ENCODE assay signal across 15 mouse cellular contexts in genomic region chr9:102231248-102231647, GRCm38 (mm10).
A peak's percentile ranks its signal among the peaks of the same experiment; 100 is the strongest.
DNase-seq lines count a peak whose midpoint lies in the region; ATAC-seq and TF ChIP-seq lines count a peak whose summit lies in the region.
"Had no signal": no experiment of that assay in that cellular context is flagged by ENCODE, and none has a peak within 500 bp of the region (broad histone marks: within the 10 kb centered on the region; RNA-seq: fewer than 3 reads in every experiment).

No protein-coding gene starts in this region.

- 26% methylated on average over 6 of the region's 6 CpGs for WGBS in cerebellum, adult 2 months
- WGBS in forebrain, postnatal 0 days = 34% methylated on average over 6 of the region's 6 CpGs
- 59% methylated on average over 6 of the region's 6 CpGs for WGBS in lung, postnatal 0 days

- H3K27me3 ChIP-seq in cerebellum, adult 2 months (ENCODE audit: control insufficient read depth, insufficient read depth, low read length) = no peaks in the 10 kb centered on the region
- peaks cover 4% of the 10 kb centered on the region; the same call in 1 of the 2 replicates for H3K27me3 ChIP-seq in forebrain, postnatal 0 days (ENCODE audit: insufficient read depth, low read length)
- no peaks in the 10 kb centered on the region for H3K27me3 ChIP-seq in lung, postnatal 0 days (replicated peaks; ENCODE audit: insufficient read depth, low read length)
- H3K27me3 ChIP-seq: embryonic facial prominence, embryonic 15.5 days; lung, embryonic 15.5 days had no signal

- H3K36me3 ChIP-seq in forebrain, postnatal 0 days (ENCODE audit: insufficient read depth) = no peaks in the 10 kb centered on the region
- no peaks in the 10 kb centered on the region for H3K36me3 ChIP-seq in lung, postnatal 0 days (ENCODE audit: insufficient read depth, low read length)
- H3K36me3 ChIP-seq: embryonic facial prominence, embryonic 15.5 days; G1E; lung, embryonic 15.5 days had no signal

- H3K4me2 ChIP-seq in forebrain, postnatal 0 days (ENCODE audit: low read depth) = no peak overlapping the region
- no peak overlapping the region for H3K4me2 ChIP-seq in lung, postnatal 0 days (replicated peaks; ENCODE audit: low read depth, low read length)
- H3K4me2 ChIP-seq: embryonic facial prominence, embryonic 15.5 days; heart, embryonic 11.5 days; liver, embryonic 11.5 days; lung, embryonic 15.5 days had no signal

- no peak overlapping the region for H3K9ac ChIP-seq in forebrain, postnatal 0 days
- H3K9ac ChIP-seq in lung, postnatal 0 days (replicated peaks; ENCODE audit: low read depth) = no peak overlapping the region
- H3K9ac ChIP-seq: embryonic facial prominence, embryonic 15.5 days; lung, embryonic 15.5 days had no signal

- no peak for TF ChIP-seq EP300 in lung, postnatal 0 days (IDR thresholded peaks at IDR 0.05)

- peak overlapping the region; percentile 22; the same call in 1 of the 2 replicates for H3K4me3 ChIP-seq in layer of hippocampus, adult 2 months
- no peak overlapping the region for H3K4me3 ChIP-seq in cerebellum, adult 2 months (replicated peaks; ENCODE audit: insufficient read depth, low read depth, low read length)
- no peak overlapping the region for H3K4me3 ChIP-seq in forebrain, postnatal 0 days (ENCODE audit: low read depth, low read length)
- H3K4me3 ChIP-seq in lung, postnatal 0 days (ENCODE audit: low read depth, low read length) = no peak overlapping the region
- H3K4me3 ChIP-seq: embryonic facial prominence, embryonic 15.5 days; lung, embryonic 15.5 days had no signal

- no peak for TF ChIP-seq POLR2A in cerebellum, adult 2 months (IDR thresholded peaks at IDR 0.05; ENCODE audit: borderline replicate concordance, insufficient read depth, low read length)

- no peak overlapping the region for H3K27ac ChIP-seq in layer of hippocampus, adult 2 months
- H3K27ac ChIP-seq in cerebellum, adult 2 months (ENCODE audit: insufficient read depth, low read length) = no peak overlapping the region
- H3K27ac ChIP-seq in forebrain, postnatal 0 days (ENCODE audit: low read depth, low read length) = no peak overlapping the region
- no peak overlapping the region for H3K27ac ChIP-seq in lung, postnatal 0 days (ENCODE audit: low read length)
- H3K27ac ChIP-seq: embryonic facial prominence, embryonic 15.5 days; lung, embryonic 15.5 days had no signal

- ATAC-seq in cerebellum, adult (ENCODE audit: insufficient number of reproducible peaks, low FRiP score, low TSS enrichment) = peak; percentile 49; the same call in 1 of the 2 replicates
- ATAC-seq in forebrain, postnatal 0 days = peak; percentile 66
- no peak for ATAC-seq in lung, postnatal 0 days
- ATAC-seq: intestine, embryonic 16.5 days had no signal

- H3K9me3 ChIP-seq in forebrain, postnatal 0 days (ENCODE audit: low read length) = no peaks in the 10 kb centered on the region
- H3K9me3 ChIP-seq in lung, postnatal 0 days (ENCODE audit: low read length) = no peaks in the 10 kb centered on the region
- H3K9me3 ChIP-seq: embryonic facial prominence, embryonic 15.5 days; lung, embryonic 15.5 days had no signal

- no peak for TF ChIP-seq CTCF in layer of hippocampus, adult 2 months (conservative IDR thresholded peaks at IDR 0.05)
- no peak for TF ChIP-seq CTCF in cerebellum, adult 2 months (IDR thresholded peaks at IDR 0.05; ENCODE audit: borderline replicate concordance, insufficient read depth, low read depth, low read length)
- no peak for TF ChIP-seq CTCF in forebrain, postnatal 0 days (IDR thresholded peaks at IDR 0.05; ENCODE audit: low read depth)
- TF ChIP-seq CTCF in lung, postnatal 0 days (IDR thresholded peaks at IDR 0.05) = no peak

- H3K4me1 ChIP-seq in cerebellum, adult 2 months (ENCODE audit: control insufficient read depth, insufficient read depth, low read length) = peaks cover 24% of the 10 kb centered on the region
- H3K4me1 ChIP-seq in forebrain, postnatal 0 days (ENCODE audit: insufficient read depth) = no peaks in the 10 kb centered on the region
- H3K4me1 ChIP-seq in lung, postnatal 0 days (ENCODE audit: insufficient read depth, low read depth, low read length) = no peaks in the 10 kb centered on the region
- H3K4me1 ChIP-seq: embryonic facial prominence, embryonic 15.5 days; lung, embryonic 15.5 days had no signal

- DNase-seq in layer of hippocampus, adult 2 months (ENCODE audit: low spot score in 2 of 2) = no peak
- DNase-seq in layer of hippocampus, adult 9-11 months = no peak
- peak; percentile 66 to 75 for DNase-seq in cerebellum, adult 2 months
- peak; percentile 66 for DNase-seq in forebrain, postnatal 0 days
- DNase-seq in lung, postnatal 0 days (ENCODE audit: low spot score) = no peak
- DNase-seq in right cerebral cortex, postnatal 36 days (ENCODE audit: low spot score in 2 of 2) = no peak
- DNase-seq: heart, postnatal 36 days; thymus, postnatal 14 days had no signal

Comparison
In these comparisons a context has a peak if more than half of its experiments do, and no peak if none do; other contexts are left out.
1. DNase-seq: peak in cerebellum, adult 2 months (2 of 2) and forebrain, postnatal 0 days (single experiment); none in layer of hippocampus, adult 2 months (0 of 2), layer of hippocampus, adult 9-11 months (single experiment), lung, postnatal 0 days (single experiment) and right cerebral cortex, postnatal 36 days (0 of 2).